Mouse (Mus musculus): ENCODE measurements around the gene Gm17720. TPM values are rescaled to one million over a fixed set of nuclear protein-coding genes. Genes with fewer than 3 reads are reported as not detected.
A peak's percentile ranks its signal among the peaks of the same experiment; 100 is the strongest.

Gene Gm17720
- not detected in 2 replicates for polyA plus RNA-seq (2015; fragmentation: Nextera tagmentation; extraction: Ambion mirVana)

DNA sequence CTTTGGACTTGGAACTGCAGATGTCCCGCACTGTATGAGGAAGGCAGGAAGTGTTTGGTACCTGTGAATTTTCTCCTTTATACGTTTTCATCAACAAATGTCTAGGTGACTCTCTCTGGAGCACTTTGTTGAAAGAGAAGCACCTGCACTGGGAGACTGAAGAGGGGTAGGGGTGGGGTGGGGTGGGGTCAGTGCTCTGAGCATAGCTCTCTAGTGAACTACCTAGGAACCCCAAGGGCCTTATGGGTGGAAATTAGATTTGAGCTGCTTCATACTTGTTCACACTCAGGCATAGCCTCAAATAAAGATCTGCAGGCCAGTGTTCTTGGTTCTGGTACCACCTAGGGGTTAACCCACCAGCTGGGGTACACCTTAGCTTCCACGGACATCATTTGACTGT lies at the start of gene Gm17720:
Gene Gm17720, minus strand, starts transcription at position 101 of the 400 bp plus-strand sequence.
- Histone ChIP-seq H3K36me3 (no peaks in the 10 kb centered on the region), H3K27ac (no peak within 1 kb of the TSS)
- WGBS = 78% methylated on average over 3 of the region's 3 CpGs

DNA sequence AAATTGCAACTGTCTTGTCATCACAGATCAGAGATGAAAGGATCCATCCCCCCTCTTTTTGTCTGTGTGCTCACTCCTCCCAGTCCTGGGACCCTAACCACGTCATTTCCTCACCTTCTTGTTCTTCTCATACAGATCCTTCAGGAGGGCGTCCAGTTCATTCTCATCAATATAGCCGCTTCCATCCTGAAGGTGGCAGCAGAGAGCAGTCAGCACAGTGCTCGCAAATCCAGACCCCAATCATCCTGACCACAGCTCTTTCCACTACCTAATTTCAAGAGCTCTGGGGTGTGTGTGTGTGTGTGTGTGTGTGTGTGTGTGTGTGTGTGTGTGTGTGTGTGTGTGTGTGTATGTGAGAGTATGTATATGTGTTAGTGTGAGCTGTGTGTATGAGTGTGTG lies 43.0 kb upstream of the Gm17720 start:
- under 1% methylated on average over 4 of the region's 4 CpGs for WGBS
- no peak overlapping the region for H3K4me2 ChIP-seq
- H3K4me1 ChIP-seq = no peaks in the 10 kb centered on the region
- no peaks in the 10 kb centered on the region for H3K27me3 ChIP-seq (replicated peaks)
- H3K27ac ChIP-seq = no peak overlapping the region
- no peak overlapping the region for H3K4me3 ChIP-seq (replicated peaks)
- no peak overlapping the region for H3K9ac ChIP-seq
- no peaks in the 10 kb centered on the region for H3K36me3 ChIP-seq
- ATAC-seq (ENCODE audit: insufficient read depth, low FRiP score, low read depth) = no peak
- no peaks in the 10 kb centered on the region for H3K9me3 ChIP-seq

More for the DNA sequence above, at the start of gene Gm17720:
- H3K9me3 ChIP-seq = no peaks in the 10 kb centered on the region
- no peak for ATAC-seq (ENCODE audit: insufficient read depth, low FRiP score, low read depth)
- H3K4me1 ChIP-seq = no peaks in the 10 kb centered on the region
- no peak within 1 kb of the TSS for H3K9ac ChIP-seq
- H3K27me3 ChIP-seq (replicated peaks) = no peaks in the 10 kb centered on the region
- H3K4me3 ChIP-seq (replicated peaks) = no peak within 1 kb of the TSS
- H3K4me2 ChIP-seq = no peak within 1 kb of the TSS

DNA sequence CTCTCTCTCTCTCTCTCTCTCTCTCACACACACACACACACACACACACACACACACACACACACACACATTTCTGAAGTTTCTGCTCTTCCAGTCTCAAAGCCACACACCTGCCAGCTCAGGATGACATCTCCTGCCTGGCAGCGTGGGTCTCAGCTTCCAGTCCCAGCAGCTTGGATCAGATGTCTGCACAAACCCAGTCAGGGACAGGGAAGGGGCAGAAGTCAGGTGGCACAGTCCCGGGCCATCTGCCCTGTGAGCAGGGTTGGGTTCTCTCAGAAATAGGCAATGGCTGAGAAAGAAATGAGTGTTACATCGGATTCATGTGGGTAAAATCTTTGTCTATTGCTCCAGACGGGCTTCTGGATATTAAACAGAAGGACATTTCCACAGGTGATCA lies 38.2 kb upstream of the Gm17720 start:
- WGBS = 63% methylated on average over 4 of the region's 4 CpGs
- Histone ChIP-seq H3K4me3 (replicated peaks) (no peak overlapping the region), H3K9ac (no peak overlapping the region), H3K4me1 (no peaks in the 10 kb centered on the region), H3K9me3 (no peaks in the 10 kb centered on the region), H3K27me3 (replicated peaks) (no peaks in the 10 kb centered on the region), H3K27ac (no peak overlapping the region), H3K4me2 (no peak overlapping the region), H3K36me3 (no peaks in the 10 kb centered on the region)
- ATAC-seq (ENCODE audit: insufficient read depth, low FRiP score, low read depth) = no peak

DNA sequence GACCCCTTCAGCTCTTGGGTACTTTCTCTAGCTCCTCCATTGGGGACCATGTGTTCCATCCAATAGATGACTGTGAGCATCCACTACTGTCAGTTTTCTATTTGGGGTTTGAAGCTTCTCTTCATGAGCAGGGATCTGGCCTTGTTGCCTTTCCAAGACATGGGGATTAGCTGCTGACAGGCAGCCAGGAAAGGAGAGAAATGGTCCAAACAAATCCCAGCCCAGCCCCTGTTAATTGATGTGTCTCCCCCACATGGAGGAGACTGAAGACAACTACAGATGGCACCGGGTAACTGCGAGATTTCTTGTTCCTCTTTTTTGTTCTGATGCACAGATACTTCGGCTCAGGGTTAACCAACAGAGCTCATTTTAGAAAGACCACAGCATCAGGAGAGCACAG lies 37.6 kb upstream of the Gm17720 start:
- Histone ChIP-seq H3K27ac (no peak overlapping the region), H3K4me3 (replicated peaks) (no peak overlapping the region), H3K27me3 (replicated peaks) (no peaks in the 10 kb centered on the region), H3K4me1 (no peaks in the 10 kb centered on the region), H3K9me3 (no peaks in the 10 kb centered on the region), H3K9ac (no peak overlapping the region), H3K36me3 (no peaks in the 10 kb centered on the region), H3K4me2 (no peak overlapping the region)
- WGBS = 56% methylated on average over 3 of the region's 3 CpGs
- no peak for ATAC-seq (ENCODE audit: insufficient read depth, low FRiP score, low read depth)

DNA sequence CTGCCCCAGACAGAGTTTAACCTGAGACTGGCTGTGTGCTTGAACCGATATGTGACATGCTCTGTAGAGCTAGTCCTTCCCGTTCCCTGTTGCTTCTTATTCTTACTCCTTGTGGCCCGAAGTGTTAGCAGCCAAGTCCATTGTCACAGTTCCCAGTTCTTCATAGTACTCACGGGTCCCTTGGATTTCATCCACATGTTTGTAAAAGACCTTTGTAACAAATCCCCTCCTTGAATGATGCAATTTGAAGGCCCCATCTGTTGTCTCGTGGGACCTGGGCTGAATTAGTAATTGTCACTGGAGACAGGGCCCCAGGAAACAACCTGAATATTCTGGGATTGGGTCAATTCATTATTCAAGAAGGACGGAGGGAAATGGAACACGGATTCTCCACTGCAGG lies 33.0 kb upstream of the Gm17720 start:
- Histone ChIP-seq H3K4me1 (no peaks in the 10 kb centered on the region), H3K9ac (no peak overlapping the region), H3K4me3 (replicated peaks) (no peak overlapping the region), H3K27ac (no peak overlapping the region), H3K4me2 (no peak overlapping the region), H3K9me3 (no peaks in the 10 kb centered on the region), H3K36me3 (no peaks in the 10 kb centered on the region), H3K27me3 (replicated peaks) (no peaks in the 10 kb centered on the region)
- 74% methylated on average over 7 of the region's 7 CpGs for WGBS
- no peak for ATAC-seq (ENCODE audit: insufficient read depth, low FRiP score, low read depth)

DNA sequence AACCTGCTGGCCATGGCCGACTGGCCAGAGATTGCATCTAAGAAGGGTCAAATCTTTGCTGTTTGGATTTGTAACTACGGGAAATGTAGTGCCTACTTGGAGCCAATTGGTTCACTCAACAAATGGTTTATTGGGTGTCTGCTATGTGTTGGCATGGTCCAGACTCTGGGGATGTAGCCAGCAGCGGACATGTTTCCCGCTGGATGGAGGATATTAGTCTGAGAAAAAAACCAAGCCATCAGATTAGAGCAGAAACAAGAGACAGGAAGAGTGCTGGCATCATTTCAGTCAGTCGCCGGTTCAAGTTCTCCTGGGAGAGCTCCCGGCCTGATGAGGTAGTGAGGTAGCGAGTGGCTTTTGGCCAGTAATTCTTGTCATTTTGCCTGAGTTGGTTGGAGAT lies 31.7 kb upstream of the Gm17720 start:
- no peak overlapping the region for H3K4me2 ChIP-seq
- WGBS = 90% methylated on average over 8 of the region's 8 CpGs
- H3K36me3 ChIP-seq = no peaks in the 10 kb centered on the region
- ATAC-seq (ENCODE audit: insufficient read depth, low FRiP score, low read depth) = no peak
- H3K4me3 ChIP-seq (replicated peaks) = no peak overlapping the region
- no peak overlapping the region for H3K27ac ChIP-seq
- no peak overlapping the region for H3K9ac ChIP-seq
- H3K4me1 ChIP-seq = no peaks in the 10 kb centered on the region
- H3K9me3 ChIP-seq = no peaks in the 10 kb centered on the region
- no peaks in the 10 kb centered on the region for H3K27me3 ChIP-seq (replicated peaks)

DNA sequence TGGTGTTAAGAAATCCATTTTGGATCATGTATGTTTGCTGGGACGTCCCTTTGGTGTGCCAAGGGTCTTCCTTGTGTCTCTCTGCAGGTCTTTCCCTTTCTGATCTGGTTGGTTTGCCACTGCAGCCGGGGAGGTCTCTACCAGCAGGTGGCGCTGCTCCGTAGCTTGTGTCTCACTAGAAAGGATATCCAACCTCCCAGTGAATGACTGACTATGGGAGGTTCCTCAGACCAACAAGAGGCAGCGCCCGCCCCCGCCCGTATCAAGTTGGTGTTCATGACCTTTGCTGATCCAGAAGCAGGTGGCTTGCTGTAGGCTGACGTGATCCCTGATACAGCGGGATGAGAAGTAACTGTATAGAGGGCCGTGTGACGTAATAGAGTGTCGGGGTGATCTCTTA lies 28.0 kb upstream of the Gm17720 start:
- Histone ChIP-seq H3K4me1 (no peaks in the 10 kb centered on the region), H3K9ac (no peak overlapping the region), H3K36me3 (no peaks in the 10 kb centered on the region), H3K4me2 (no peak overlapping the region), H3K9me3 (no peaks in the 10 kb centered on the region), H3K27ac (no peak overlapping the region), H3K4me3 (replicated peaks) (no peak overlapping the region), H3K27me3 (replicated peaks) (no peaks in the 10 kb centered on the region)
- ATAC-seq (ENCODE audit: insufficient read depth, low FRiP score, low read depth) = peak; percentile 63; the same call in 1 of the 2 replicates
- WGBS = 18% methylated on average over 13 of the region's 13 CpGs

DNA sequence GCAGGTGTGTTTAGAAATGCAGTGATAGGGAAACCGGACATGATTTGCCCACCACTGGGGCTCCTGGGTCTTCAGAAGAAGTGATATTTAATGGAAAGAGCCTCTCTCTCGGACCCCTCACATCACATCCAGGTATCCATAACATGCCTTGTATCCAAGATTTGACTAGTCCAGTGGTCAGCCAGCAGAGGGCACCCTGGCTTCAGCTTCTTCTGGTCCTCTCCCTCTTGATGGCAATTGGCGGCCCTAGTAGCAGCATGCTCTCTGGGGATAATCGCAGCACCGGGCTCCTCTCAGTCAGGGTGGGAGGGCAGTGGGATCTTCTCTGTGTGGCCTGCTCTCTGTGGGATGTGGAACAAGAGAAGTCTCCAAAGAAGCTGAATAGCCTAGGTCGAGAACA lies 17.2 kb upstream of the Gm17720 start:
- no peaks in the 10 kb centered on the region for H3K36me3 ChIP-seq
- H3K4me3 ChIP-seq (replicated peaks) = no peak overlapping the region
- H3K9me3 ChIP-seq = no peaks in the 10 kb centered on the region
- H3K27ac ChIP-seq = no peak overlapping the region
- no peak for ATAC-seq (ENCODE audit: insufficient read depth, low FRiP score, low read depth)
- no peaks in the 10 kb centered on the region for H3K4me1 ChIP-seq
- 42% methylated on average over 6 of the region's 6 CpGs for WGBS
- H3K9ac ChIP-seq = no peak overlapping the region
- H3K27me3 ChIP-seq (replicated peaks) = no peaks in the 10 kb centered on the region
- H3K4me2 ChIP-seq = no peak overlapping the region

DNA sequence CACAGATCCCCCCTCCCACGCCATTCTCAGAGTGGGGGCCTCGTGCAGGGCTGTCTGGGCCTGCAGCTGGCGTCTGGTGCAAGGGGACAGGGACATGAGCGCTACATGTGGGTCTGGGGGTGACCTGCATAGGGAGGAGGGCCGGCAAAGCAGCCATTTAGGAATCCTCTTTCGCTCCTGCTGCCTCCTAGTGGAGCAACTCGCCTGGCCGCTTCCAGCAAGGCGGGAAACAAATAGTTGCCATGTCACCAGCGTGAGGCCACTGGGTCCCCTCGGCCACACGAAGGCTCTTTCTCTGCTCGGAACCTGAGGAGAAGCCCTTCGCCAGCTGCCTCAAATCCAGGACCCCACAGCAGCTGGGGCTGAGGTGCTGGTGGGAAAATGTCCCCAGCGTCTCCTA lies 877 bp downstream of the Gm17720 start:
- WGBS = 90% methylated on average over 15 of the region's 15 CpGs
- H3K9ac ChIP-seq = no peak overlapping the region
- no peak overlapping the region for H3K4me2 ChIP-seq
- no peaks in the 10 kb centered on the region for H3K27me3 ChIP-seq (replicated peaks)
- no peaks in the 10 kb centered on the region for H3K36me3 ChIP-seq
- no peak for ATAC-seq (ENCODE audit: insufficient read depth, low FRiP score, low read depth)
- H3K4me3 ChIP-seq (replicated peaks) = no peak overlapping the region
- no peak overlapping the region for H3K27ac ChIP-seq
- H3K9me3 ChIP-seq = no peaks in the 10 kb centered on the region
- H3K4me1 ChIP-seq = no peaks in the 10 kb centered on the region

DNA sequence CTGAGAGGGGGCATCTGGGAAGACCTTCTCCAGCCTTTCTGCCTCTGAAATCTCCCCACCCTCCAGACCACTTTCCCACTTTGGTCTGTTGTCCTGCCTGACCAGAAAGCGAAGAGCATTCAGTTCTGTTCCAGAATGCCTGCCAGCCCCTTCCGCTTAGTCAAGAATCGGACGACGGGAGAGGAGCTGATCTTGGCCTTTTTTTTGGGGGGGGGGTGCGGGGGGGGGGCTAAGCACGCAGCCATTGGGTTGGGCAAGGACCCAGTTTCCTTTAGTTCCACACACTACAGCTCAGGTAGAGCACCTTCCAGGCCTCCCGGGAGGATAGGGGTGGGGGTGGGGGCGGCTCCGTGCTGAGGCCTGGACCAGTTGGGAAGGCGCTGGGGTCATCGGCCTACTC lies 1.6 kb downstream of the Gm17720 start, which contains the start of gene Gm21964:
Gene Gm21964, plus strand, starts transcription at position 301 of the 400 bp plus-strand sequence.
- no peaks in the 10 kb centered on the region for H3K36me3 ChIP-seq
- no peaks in the 10 kb centered on the region for H3K4me1 ChIP-seq
- no peak within 1 kb of the TSS for H3K4me3 ChIP-seq (replicated peaks)
- H3K27ac ChIP-seq = no peak within 1 kb of the TSS
- no peak within 1 kb of the TSS for H3K9ac ChIP-seq
- H3K9me3 ChIP-seq = no peaks in the 10 kb centered on the region
- no peak within 1 kb of the TSS for H3K4me2 ChIP-seq
- no peak for ATAC-seq (ENCODE audit: insufficient read depth, low FRiP score, low read depth)
- WGBS = 79% methylated on average over 12 of the region's 12 CpGs
- no peaks in the 10 kb centered on the region for H3K27me3 ChIP-seq (replicated peaks)

DNA sequence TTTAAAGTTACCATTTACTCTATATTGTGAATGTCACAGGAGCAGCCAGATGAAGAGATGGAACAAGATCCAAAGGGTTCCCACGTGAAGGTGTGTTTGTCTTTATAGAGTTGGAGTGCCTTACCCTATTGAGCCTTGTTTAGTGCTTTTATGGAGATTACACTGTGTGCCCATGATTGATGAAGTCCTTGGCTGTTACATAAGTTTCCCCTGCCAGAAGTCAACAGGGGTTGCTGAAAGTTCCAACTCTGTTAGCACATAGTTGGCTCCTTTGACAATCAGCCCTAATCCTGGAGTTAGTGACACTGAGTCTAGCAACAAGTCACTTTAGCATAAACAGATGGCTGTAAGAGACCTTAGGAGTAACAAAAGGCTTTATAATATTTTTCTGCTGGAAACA lies 10.7 kb downstream of the Gm17720 start:
- 26% methylated on average over 1 of the region's 1 CpGs for WGBS
- Histone ChIP-seq H3K4me2 (no peak overlapping the region), H3K4me3 (replicated peaks) (no peak overlapping the region), H3K27me3 (replicated peaks) (peaks cover 6% of the 10 kb centered on the region; the same call in 1 of the 2 replicates), H3K9me3 (peaks cover 12% of the 10 kb centered on the region; the same call in 1 of the 2 replicates), H3K36me3 (peaks cover 17% of the 10 kb centered on the region), H3K9ac (no peak overlapping the region), H3K4me1 (no peaks in the 10 kb centered on the region), H3K27ac (no peak overlapping the region)
- no peak for ATAC-seq (ENCODE audit: insufficient read depth, low FRiP score, low read depth)

DNA sequence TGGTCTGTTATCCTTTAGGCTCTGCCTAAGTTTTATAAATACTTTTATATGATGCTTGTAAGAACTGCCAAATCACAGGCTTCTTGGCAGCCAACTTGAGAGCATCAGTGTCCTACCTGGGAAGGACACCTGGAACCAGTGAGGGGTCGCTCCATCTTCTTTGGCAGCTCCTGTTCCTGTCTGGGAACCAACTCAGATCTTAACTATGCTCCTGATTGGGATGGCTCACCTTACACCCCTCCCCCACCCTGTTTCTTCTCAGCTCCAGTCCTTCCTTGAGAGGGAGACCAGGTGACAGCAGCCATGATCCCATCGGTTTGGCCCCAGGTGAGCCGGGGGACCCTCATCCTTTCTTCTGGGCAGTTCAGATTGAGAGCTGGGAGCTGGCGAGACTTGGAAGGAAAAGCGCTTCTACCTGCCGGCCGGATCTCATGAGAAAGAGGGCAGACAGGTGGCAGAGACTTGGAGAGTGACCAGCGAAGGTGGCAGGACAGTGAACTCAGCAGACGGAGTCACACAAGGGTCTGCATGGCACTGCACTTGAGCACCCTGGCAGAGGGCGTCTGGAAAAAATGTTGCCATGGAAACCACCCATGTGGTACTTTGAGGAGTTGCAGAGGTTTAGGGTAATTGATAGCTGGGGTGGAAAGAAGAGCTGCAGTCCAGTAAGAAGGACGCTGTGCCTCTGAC lies 20.0 kb downstream of the Gm17720 start:
- no peak overlapping the region for H3K4me2 ChIP-seq
- H3K9me3 ChIP-seq = no peaks in the 10 kb centered on the region
- H3K27me3 ChIP-seq (replicated peaks) = no peaks in the 10 kb centered on the region
- H3K36me3 ChIP-seq = peaks cover 15% of the 10 kb centered on the region; the same call in 1 of the 2 replicates
- no peak overlapping the region for H3K9ac ChIP-seq
- no peak overlapping the region for H3K4me3 ChIP-seq (replicated peaks)
- H3K27ac ChIP-seq = no peak overlapping the region
- 75% methylated on average over 11 of the region's 11 CpGs for WGBS
- ATAC-seq (ENCODE audit: insufficient read depth, low FRiP score, low read depth) = no peak
- peaks cover 9% of the 10 kb centered on the region for H3K4me1 ChIP-seq

Measured in stomach, embryonic 15.5 days (tissue).